In the genomic region with DNA sequence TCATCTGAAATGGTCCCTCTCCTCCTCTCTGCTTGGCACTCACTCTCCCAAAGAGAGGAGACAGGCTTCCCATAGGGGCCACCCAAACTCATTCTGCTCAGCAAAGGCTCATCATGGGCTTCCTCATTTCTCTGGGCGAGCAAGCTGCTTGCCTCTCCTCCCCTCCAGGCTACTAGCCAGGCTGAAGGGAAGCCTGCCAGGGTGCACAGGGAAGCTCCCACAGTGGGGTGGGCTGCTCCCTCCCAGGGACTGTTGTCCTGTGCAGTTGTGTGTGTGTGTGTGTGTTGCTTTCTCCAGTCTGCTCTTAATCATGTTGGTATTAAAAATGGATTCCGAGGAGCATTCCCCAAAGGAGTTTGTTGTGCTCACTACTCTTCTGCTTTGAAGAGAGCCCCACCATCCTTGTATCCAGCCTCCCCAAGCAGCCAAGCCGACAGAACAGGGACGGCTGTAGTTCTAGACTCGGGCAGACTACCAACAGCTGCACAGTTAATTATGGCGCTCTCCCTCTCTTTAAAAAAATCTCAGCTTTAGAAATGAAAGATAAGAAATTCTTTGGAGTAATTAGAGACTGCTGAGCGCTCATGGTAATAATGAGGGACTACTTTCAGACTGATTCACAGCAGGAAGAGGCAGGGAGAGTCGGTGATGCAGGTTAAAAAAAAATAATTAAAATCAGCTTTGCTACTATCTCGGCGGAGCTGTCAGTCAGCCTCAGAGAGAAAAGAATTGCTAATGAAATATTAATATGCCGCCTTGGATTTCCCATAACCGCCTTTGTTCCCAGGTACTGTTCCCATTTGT, we compare ENCODE assay signal across 9 mouse cellular contexts.
DNase-seq lines count a peak whose midpoint lies in the region; ATAC-seq and TF ChIP-seq lines count a peak whose summit lies in the region.
"Had no signal": no experiment of that assay in that cellular context is flagged by ENCODE, and none has a peak within 500 bp of the region (broad histone marks: within the 10 kb centered on the region; RNA-seq: fewer than 3 reads in every experiment).

No protein-coding gene starts in this region.

- H3K4me2 ChIP-seq in hindbrain, embryonic 13.5 days = peak overlapping the region; percentile 34
- peak overlapping the region; percentile 24; the same call in 1 of the 2 replicates for H3K4me2 ChIP-seq in midbrain, embryonic 16.5 days (ENCODE audit: low read length)

- TF ChIP-seq CTCF in cerebellum, adult 2 months (IDR thresholded peaks at IDR 0.05; ENCODE audit: borderline replicate concordance, insufficient read depth, low read depth, low read length) = no peak

- TF ChIP-seq POLR2A in cerebellum, adult 2 months (IDR thresholded peaks at IDR 0.05; ENCODE audit: borderline replicate concordance, insufficient read depth, low read length) = no peak

- WGBS in cerebellum, adult 2 months = 21% methylated on average over 12 of the region's 12 CpGs
- WGBS in hindbrain, embryonic 13.5 days = 19% methylated on average over 12 of the region's 12 CpGs
- WGBS in midbrain, embryonic 16.5 days = 4% methylated on average over 12 of the region's 12 CpGs

- 0 out of 2 replicates have a peak overlapping the region, but pooled peaks have one; percentile 58 for H3K9ac ChIP-seq in hindbrain, embryonic 13.5 days
- peak overlapping the region; percentile 47 for H3K9ac ChIP-seq in midbrain, embryonic 16.5 days (ENCODE audit: low read depth, low read length)
- H3K9ac ChIP-seq: liver, embryonic 14.5 days had no signal

- H3K36me3 ChIP-seq in hindbrain, embryonic 13.5 days = no peaks in the 10 kb centered on the region
- no peaks in the 10 kb centered on the region for H3K36me3 ChIP-seq in midbrain, embryonic 16.5 days (ENCODE audit: control insufficient read depth, insufficient read depth, low read length)

- H3K27me3 ChIP-seq in cerebellum, adult 2 months (ENCODE audit: control insufficient read depth, insufficient read depth, low read length) = no peaks in the 10 kb centered on the region; the same call in 1 of the 2 replicates
- H3K27me3 ChIP-seq in hindbrain, embryonic 13.5 days = no peaks in the 10 kb centered on the region
- H3K27me3 ChIP-seq in midbrain, embryonic 16.5 days (ENCODE audit: control insufficient read depth, insufficient read depth, low read depth, low read length) = no peaks in the 10 kb centered on the region

- ATAC-seq in hindbrain, embryonic 13.5 days (ENCODE audit: low FRiP score) = peak; percentile 65
- peak; percentile 80 for ATAC-seq in midbrain, embryonic 16.5 days
- no peak for ATAC-seq in megakaryocyte progenitor cell, adult 5-6 weeks (replicated peaks; ENCODE audit: poor library complexity)

- no peak overlapping the region for H3K27ac ChIP-seq in cerebellum, adult 2 months (ENCODE audit: insufficient read depth, low read length)
- H3K27ac ChIP-seq in hindbrain, embryonic 13.5 days = peak overlapping the region; percentile 96
- H3K27ac ChIP-seq in midbrain, embryonic 16.5 days (ENCODE audit: low read length) = peak overlapping the region; percentile 86
- H3K27ac ChIP-seq: liver, embryonic 14.5 days had no signal

- DNase-seq in cerebellum, adult 2 months = peak; percentile 25 to 33
- no peak for DNase-seq in cerebellum, adult 8-10 months
- peak; percentile 25 for DNase-seq in right cerebral cortex, adult 18-20 months
- DNase-seq in right cerebral cortex, postnatal 25 days = no peak
- DNase-seq in thymus, postnatal 36 days = no peak

- H3K4me3 ChIP-seq in cerebellum, adult 2 months (replicated peaks; ENCODE audit: insufficient read depth, low read depth, low read length) = no peak overlapping the region
- no peak overlapping the region for H3K4me3 ChIP-seq in hindbrain, embryonic 13.5 days
- no peak overlapping the region for H3K4me3 ChIP-seq in midbrain, embryonic 16.5 days (ENCODE audit: low read depth, low read length)

- no peaks in the 10 kb centered on the region for H3K9me3 ChIP-seq in hindbrain, embryonic 13.5 days
- no peaks in the 10 kb centered on the region for H3K9me3 ChIP-seq in midbrain, embryonic 16.5 days (replicated peaks; ENCODE audit: control insufficient read depth, low read length, poor library complexity, severe bottlenecking)

- H3K4me1 ChIP-seq in cerebellum, adult 2 months (ENCODE audit: control insufficient read depth, insufficient read depth, low read length) = 0 out of 2 replicates have a peak, but pooled peaks cover 3% of the 10 kb centered on the region
- H3K4me1 ChIP-seq in hindbrain, embryonic 13.5 days (replicated peaks) = peaks cover 61% of the 10 kb centered on the region
- peaks cover 35% of the 10 kb centered on the region for H3K4me1 ChIP-seq in midbrain, embryonic 16.5 days (ENCODE audit: control insufficient read depth, insufficient read depth, low read length)

Comparison
In these comparisons a context has a peak if more than half of its experiments do, and no peak if none do; other contexts are left out.
1. DNase-seq: peak in cerebellum, adult 2 months (2 of 2) and right cerebral cortex, adult 18-20 months (single experiment); none in cerebellum, adult 8-10 months (single experiment), right cerebral cortex, postnatal 25 days (single experiment) and thymus, postnatal 36 days (0 of 2).